Mouse (Mus musculus): Measurements from ENCODE around the gene Maml3. TPM values are rescaled to one million over a fixed set of nuclear protein-coding genes. Genes with fewer than 3 reads are reported as not detected.

Gene Maml3
- polyA plus RNA-seq, 1 experiment from 2014 or later = 3.6 TPM

GRCm38 (mm10) chr3:52003663-52004062 lies 101.2 kb downstream of the Maml3 start:
- Histone ChIP-seq H3K4me2 (ENCODE audit: low read depth, low read length) (no peak overlapping the region), H3K4me1 (ENCODE audit: control insufficient read depth, insufficient read depth, low read length) (peaks cover 17% of the 10 kb centered on the region), H3K27me3 (replicated peaks; ENCODE audit: control insufficient read depth, insufficient read depth, low read length) (no peaks in the 10 kb centered on the region), H3K36me3 (ENCODE audit: control insufficient read depth, insufficient read depth, low read length) (no peaks in the 10 kb centered on the region), H3K27ac (ENCODE audit: low read length) (no peak overlapping the region), H3K4me3 (ENCODE audit: low read length) (no peak overlapping the region), H3K9me3 (ENCODE audit: control insufficient read depth, low read length) (no peaks in the 10 kb centered on the region), H3K9ac (ENCODE audit: low read depth, low read length) (no peak overlapping the region)
- ATAC-seq = no peak
- WGBS = 75% methylated on average over 6 of the region's 6 CpGs

DNA sequence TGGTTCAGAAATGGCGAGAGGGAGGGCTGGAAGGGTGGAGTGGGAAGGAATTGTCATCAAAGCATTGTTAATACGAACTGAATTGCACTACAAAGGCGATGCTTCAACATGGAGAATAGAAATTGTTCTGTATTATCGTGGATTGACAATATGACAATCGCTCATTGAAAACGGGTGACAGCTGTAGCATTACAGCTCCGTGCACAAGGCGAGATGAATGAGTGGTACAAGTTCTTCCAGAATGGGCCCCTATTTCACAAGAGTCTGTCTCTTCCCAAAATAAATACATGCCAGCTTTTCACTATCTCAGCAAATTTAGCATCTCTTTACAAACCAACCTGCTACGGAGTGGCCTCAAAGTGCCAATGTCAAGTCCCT lies 103.4 kb downstream of the Maml3 start:
- 81% methylated on average over 9 of the region's 9 CpGs for WGBS
- Histone ChIP-seq H3K27me3 (replicated peaks; ENCODE audit: control insufficient read depth, insufficient read depth, low read length) (no peaks in the 10 kb centered on the region), H3K4me3 (ENCODE audit: low read length) (no peak overlapping the region), H3K36me3 (ENCODE audit: control insufficient read depth, insufficient read depth, low read length) (no peaks in the 10 kb centered on the region), H3K9me3 (ENCODE audit: control insufficient read depth, low read length) (no peaks in the 10 kb centered on the region), H3K27ac (ENCODE audit: low read length) (no peak overlapping the region), H3K9ac (ENCODE audit: low read depth, low read length) (no peak overlapping the region), H3K4me2 (ENCODE audit: low read depth, low read length) (no peak overlapping the region), H3K4me1 (ENCODE audit: control insufficient read depth, insufficient read depth, low read length) (peaks cover 12% of the 10 kb centered on the region; the same call in 1 of the 2 replicates)
- ATAC-seq = no peak

- WGBS = 87% methylated on average over 10 of the region's 10 CpGs
- ATAC-seq = no peak
- Histone ChIP-seq H3K4me1 (ENCODE audit: control insufficient read depth, insufficient read depth, low read length) (peaks cover 11% of the 10 kb centered on the region; the same call in 1 of the 2 replicates), H3K27ac (ENCODE audit: low read length) (no peak overlapping the region), H3K27me3 (replicated peaks; ENCODE audit: control insufficient read depth, insufficient read depth, low read length) (no peaks in the 10 kb centered on the region), H3K9me3 (ENCODE audit: control insufficient read depth, low read length) (no peaks in the 10 kb centered on the region), H3K4me2 (ENCODE audit: low read depth, low read length) (no peak overlapping the region), H3K36me3 (ENCODE audit: control insufficient read depth, insufficient read depth, low read length) (no peaks in the 10 kb centered on the region), H3K9ac (ENCODE audit: low read depth, low read length) (no peak overlapping the region), H3K4me3 (ENCODE audit: low read length) (no peak overlapping the region)
Observed at GRCm38 (mm10) chr3:52000871-52001517, 103.9 kb downstream of the Maml3 start.

DNA sequence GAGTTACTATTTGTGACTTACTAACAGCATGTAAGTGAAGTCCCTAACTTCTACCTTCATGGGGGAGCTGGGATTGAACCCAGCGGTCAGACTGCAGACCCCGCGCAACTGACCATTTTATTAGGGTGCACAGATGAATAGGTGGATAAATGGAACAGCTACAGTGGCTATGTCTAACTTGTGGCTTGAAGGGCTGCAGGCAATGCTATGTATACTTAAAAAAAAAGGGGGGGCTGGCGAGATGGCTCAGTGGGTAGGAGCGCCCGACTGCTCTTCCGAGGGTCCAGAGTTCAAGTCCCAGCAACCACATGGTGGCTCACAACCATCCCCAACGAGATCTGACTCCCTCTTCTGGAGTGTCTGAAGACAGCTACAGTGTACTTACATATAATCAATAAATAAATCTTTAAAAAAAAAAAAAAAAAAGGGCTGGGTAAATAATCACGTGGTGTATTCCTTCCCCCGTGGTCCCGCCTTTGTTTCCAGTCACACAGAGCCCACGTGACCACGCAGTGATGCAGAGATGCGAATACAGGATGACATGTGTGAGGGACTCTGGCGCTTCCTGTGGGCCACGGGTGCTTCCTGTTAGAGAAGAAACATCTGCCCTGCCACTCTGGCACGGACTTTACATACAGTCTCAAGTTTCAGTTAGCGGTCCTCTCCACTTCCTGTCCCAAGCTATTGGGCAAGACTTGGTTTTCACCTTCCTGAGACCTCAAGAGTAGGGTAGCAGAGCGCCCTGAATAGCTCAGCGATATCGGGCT lies 105.0 kb downstream of the Maml3 start:
- Histone ChIP-seq H3K9ac (ENCODE audit: low read depth, low read length) (no peak overlapping the region), H3K36me3 (ENCODE audit: control insufficient read depth, insufficient read depth, low read length) (no peaks in the 10 kb centered on the region), H3K4me1 (ENCODE audit: control insufficient read depth, insufficient read depth, low read length) (peaks cover 11% of the 10 kb centered on the region; the same call in 1 of the 2 replicates), H3K4me3 (ENCODE audit: low read length) (no peak overlapping the region), H3K27me3 (replicated peaks; ENCODE audit: control insufficient read depth, insufficient read depth, low read length) (no peaks in the 10 kb centered on the region), H3K4me2 (ENCODE audit: low read depth, low read length) (no peak overlapping the region), H3K27ac (ENCODE audit: low read length) (peak overlapping the region; percentile 10; the same call in 1 of the 2 replicates), H3K9me3 (ENCODE audit: control insufficient read depth, low read length) (no peaks in the 10 kb centered on the region)
- 77% methylated on average over 21 of the region's 21 CpGs for WGBS
- no peak for ATAC-seq

DNA sequence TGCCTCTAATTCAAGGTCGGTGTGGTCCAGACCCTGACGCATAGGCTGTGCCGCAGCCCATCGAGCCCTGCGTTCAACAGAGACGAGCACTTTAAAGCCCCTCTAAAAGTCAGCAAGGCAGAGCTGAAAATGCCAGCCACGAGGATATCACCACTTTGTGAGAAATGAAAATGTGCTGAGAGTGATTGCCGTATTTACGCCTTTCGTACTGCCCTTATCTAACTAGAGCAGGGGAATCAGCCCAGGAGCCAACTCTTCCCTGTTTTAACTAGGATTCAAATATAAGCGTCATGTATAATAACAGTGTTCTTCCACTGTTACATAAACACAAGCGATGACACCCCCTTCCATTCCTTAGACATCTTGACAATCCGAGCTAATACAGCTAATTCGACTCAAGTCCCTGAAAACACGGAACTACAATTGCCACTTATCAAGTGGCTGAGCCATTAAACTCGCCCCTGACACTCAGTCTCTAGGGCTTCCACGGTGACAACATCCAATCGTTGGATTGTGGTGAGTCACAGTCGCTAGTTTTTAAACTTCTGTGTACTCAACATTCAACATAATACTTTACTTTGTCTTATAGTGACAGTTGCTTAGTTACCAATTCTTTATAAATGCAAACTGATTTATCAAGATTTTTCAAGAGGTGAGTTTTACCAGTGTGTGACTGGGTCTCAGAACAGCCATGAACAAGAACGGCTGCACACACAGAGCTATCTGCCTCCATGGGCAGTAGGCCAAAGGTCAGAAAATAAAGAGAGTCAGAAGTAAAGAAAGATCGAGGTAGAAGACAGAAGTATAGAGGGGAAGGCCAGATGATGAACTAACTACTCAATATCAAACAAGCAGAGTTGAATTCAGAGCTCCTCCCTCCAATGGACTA lies 106.1 kb downstream of the Maml3 start:
- Histone ChIP-seq H3K4me3 (ENCODE audit: low read length) (no peak overlapping the region), H3K27me3 (replicated peaks; ENCODE audit: control insufficient read depth, insufficient read depth, low read length) (no peaks in the 10 kb centered on the region), H3K36me3 (ENCODE audit: control insufficient read depth, insufficient read depth, low read length) (no peaks in the 10 kb centered on the region), H3K27ac (ENCODE audit: low read length) (no peak overlapping the region), H3K9me3 (ENCODE audit: control insufficient read depth, low read length) (no peaks in the 10 kb centered on the region), H3K9ac (ENCODE audit: low read depth, low read length) (0 out of 2 replicates have a peak overlapping the region, but pooled peaks have one; percentile 2), H3K4me1 (ENCODE audit: control insufficient read depth, insufficient read depth, low read length) (peaks cover 11% of the 10 kb centered on the region; the same call in 1 of the 2 replicates), H3K4me2 (ENCODE audit: low read depth, low read length) (no peak overlapping the region)
- ATAC-seq = peak; percentile 67
- WGBS = 50% methylated on average over 21 of the region's 21 CpGs

- no peaks in the 10 kb centered on the region for H3K36me3 ChIP-seq (ENCODE audit: control insufficient read depth, insufficient read depth, low read length)
- whole genome bisulfite sequencing = 86% methylated on average over 11 of the region's 11 CpGs
- no peak overlapping the region for H3K4me3 ChIP-seq (ENCODE audit: low read length)
- H3K27me3 ChIP-seq (replicated peaks; ENCODE audit: control insufficient read depth, insufficient read depth, low read length) = no peaks in the 10 kb centered on the region
- peaks cover 11% of the 10 kb centered on the region; the same call in 1 of the 2 replicates for H3K4me1 ChIP-seq (ENCODE audit: control insufficient read depth, insufficient read depth, low read length)
- H3K27ac ChIP-seq (ENCODE audit: low read length) = no peak overlapping the region
- no peak overlapping the region for H3K4me2 ChIP-seq (ENCODE audit: low read depth, low read length)
- H3K9ac ChIP-seq (ENCODE audit: low read depth, low read length) = no peak overlapping the region
- no peaks in the 10 kb centered on the region for H3K9me3 ChIP-seq (ENCODE audit: control insufficient read depth, low read length)
- ATAC-seq = no peak
Observed at GRCm38 (mm10) chr3:51997616-51998015, 107.3 kb downstream of the Maml3 start.

DNA sequence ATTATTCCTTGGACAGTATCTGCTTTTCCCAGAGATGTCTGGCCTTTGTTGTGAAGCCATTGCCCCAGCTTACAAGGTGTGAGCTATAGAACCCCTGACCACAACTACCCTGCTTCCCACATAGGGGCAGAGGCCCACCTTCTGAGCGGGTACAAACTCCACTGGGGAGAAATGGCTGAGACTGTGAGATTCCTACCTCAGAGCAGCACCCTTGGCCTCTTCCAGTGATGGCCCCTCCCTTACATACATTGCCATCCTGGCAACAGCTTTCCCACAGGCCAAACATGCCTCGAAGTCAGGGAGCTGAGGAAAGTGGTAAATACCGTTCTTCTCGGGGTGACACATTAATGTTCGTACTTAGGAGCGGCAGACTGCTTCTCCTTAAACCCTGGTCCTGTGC lies 118.4 kb downstream of the Maml3 start:
- H3K27ac ChIP-seq (ENCODE audit: low read length) = no peak overlapping the region
- H3K9ac ChIP-seq (ENCODE audit: low read depth, low read length) = no peak overlapping the region
- H3K4me3 ChIP-seq (ENCODE audit: low read length) = no peak overlapping the region
- no peaks in the 10 kb centered on the region for H3K27me3 ChIP-seq (replicated peaks; ENCODE audit: control insufficient read depth, insufficient read depth, low read length)
- H3K36me3 ChIP-seq (ENCODE audit: control insufficient read depth, insufficient read depth, low read length) = no peaks in the 10 kb centered on the region
- 57% methylated on average over 6 of the region's 6 CpGs for WGBS
- H3K4me1 ChIP-seq (ENCODE audit: control insufficient read depth, insufficient read depth, low read length) = peaks cover 6% of the 10 kb centered on the region
- H3K9me3 ChIP-seq (ENCODE audit: control insufficient read depth, low read length) = no peaks in the 10 kb centered on the region
- peak; percentile 75 for ATAC-seq
- no peak overlapping the region for H3K4me2 ChIP-seq (ENCODE audit: low read depth, low read length)

- H3K27ac ChIP-seq (ENCODE audit: low read length) = no peak overlapping the region
- no peaks in the 10 kb centered on the region for H3K27me3 ChIP-seq (replicated peaks; ENCODE audit: control insufficient read depth, insufficient read depth, low read length)
- WGBS = 65% methylated on average over 5 of the region's 5 CpGs
- H3K9ac ChIP-seq (ENCODE audit: low read depth, low read length) = no peak overlapping the region
- H3K4me2 ChIP-seq (ENCODE audit: low read depth, low read length) = no peak overlapping the region
- H3K4me3 ChIP-seq (ENCODE audit: low read length) = no peak overlapping the region
- peaks cover 6% of the 10 kb centered on the region for H3K4me1 ChIP-seq (ENCODE audit: control insufficient read depth, insufficient read depth, low read length)
- ATAC-seq = no peak
- H3K36me3 ChIP-seq (ENCODE audit: control insufficient read depth, insufficient read depth, low read length) = no peaks in the 10 kb centered on the region
- no peaks in the 10 kb centered on the region for H3K9me3 ChIP-seq (ENCODE audit: control insufficient read depth, low read length)
Observed at GRCm38 (mm10) chr3:51981496-51981895, 123.4 kb downstream of the Maml3 start.

All from intestine, embryonic 16.5 days (tissue).